Mouse (Mus musculus): ENCODE data around the gene Slit3.
A peak's percentile ranks its signal among the peaks of the same experiment; 100 is the strongest.

The Slit3 gene

GRCm38 (mm10) chr11:35125108-35125490 lies 4.1 kb downstream of the Slit3 start:
- peak; percentile 45 for DNase-seq

GRCm38 (mm10) chr11:35131740-35132139 lies 10.7 kb downstream of the Slit3 start:
- no peak for DNase-seq

- no peak for DNase-seq
Observed at GRCm38 (mm10) chr11:35136625-35137024, 15.6 kb downstream of the Slit3 start.

- no peak for DNase-seq
Observed at GRCm38 (mm10) chr11:35140092-35140491, 19.1 kb downstream of the Slit3 start.

- no peak for DNase-seq
Observed at GRCm38 (mm10) chr11:35142202-35142601, 21.2 kb downstream of the Slit3 start.

DNA sequence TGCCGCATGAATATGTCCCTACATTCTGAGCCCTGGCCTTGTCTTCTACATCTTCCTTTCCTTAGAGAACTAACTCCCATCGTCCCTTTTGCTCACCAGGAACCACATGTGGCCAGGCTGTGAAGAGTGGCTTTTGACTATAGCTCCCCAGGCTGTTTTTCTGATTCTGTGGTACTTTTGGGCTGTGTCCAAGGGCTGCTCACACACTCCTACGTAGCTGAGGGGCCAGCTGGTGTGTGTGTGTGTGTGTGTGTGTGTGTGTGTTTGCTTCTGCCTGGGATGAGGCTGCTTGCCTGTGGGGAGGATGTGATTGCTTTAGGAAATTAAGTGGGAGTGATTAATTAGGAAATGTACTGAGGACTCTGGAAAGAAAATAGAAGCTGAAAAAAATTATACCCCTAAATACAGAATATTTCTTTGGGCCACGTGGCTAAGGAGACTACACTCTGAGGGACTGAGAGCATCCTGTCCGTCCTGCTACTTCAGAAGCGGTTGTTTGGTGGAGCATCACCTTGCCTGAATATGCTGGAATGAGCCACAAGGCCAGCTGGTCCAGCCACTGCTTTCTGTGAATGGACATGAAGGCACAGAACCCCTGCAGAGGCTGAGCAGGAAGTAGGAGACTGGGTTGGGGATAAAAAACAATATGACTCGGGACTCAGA lies 21.8 kb downstream of the Slit3 start:
- DNase-seq = peak; percentile 16

DNA sequence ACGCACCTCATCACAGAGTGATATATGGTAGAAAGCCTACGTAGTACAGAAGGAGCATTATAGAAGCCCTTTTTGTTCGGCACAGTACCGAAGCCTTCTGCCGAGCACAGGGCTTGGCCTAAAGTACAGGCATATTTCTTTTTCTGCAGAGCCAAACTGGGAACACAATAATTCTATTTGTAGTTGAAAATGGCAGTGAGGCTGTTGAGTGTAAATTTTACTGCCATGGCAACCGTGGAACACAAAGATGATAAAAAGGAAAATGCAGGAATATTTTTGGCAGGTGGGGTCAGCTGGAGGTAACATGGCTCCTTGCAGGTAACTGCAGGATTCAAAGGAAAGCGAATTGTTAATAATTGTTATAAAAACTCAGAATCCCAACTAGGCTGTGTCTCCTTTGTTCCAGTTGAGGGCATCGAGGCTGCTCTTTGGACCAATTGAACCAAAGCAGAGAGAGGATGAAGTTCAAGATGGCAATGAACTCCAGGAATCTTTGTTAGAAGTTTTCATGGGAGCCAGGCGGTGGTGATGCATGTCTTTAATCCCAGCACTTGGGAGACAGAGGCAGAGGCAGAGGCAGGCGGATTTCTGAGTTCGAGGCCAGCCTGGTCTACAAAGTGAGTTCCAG lies 26.9 kb downstream of the Slit3 start:
- no peak for DNase-seq

- DNase-seq = no peak
Observed at GRCm38 (mm10) chr11:35151539-35151951, 30.5 kb downstream of the Slit3 start.

- no peak for DNase-seq
Observed at GRCm38 (mm10) chr11:35152875-35153274, 31.9 kb downstream of the Slit3 start.

DNA sequence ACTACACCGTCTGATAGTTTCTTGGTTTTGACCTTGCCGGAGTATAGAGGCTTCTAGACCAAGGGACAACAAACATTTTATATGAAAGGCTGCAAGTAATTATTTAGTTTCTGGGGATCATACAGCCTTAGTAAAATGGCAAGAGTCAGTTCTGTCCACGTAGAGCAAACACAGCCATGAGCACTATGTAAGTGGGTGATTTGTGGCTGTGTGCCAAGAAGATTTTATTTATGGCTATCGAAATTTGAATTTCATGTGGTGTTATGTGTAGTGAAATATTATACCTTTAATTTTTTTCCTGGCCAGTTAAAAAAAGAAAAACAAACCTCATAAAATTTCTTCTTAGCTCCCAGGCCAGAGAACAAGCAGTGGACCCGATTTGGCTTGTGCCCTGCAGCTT lies 33.4 kb downstream of the Slit3 start:
- no peak for DNase-seq

DNA sequence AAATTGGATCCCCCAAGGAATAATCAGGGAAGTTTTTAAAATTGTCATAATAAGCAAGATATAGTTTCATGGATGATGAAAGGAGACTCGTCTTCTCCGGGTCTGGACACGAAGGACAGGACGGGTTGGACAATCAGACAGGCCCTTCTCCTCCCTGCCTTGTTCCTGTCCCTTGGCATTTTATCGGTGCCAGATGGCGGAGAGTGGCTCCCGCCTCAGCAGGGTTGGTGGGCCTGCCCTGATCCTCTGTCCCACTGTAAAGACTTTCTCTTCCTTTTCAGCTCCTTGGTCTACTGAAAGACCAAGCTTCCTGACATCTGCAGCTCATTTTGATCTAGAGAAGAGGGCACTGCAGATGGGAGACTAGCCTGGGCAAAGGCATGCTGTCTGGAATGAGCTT lies 34.3 kb downstream of the Slit3 start:
- DNase-seq = no peak

- no peak for DNase-seq
Observed at GRCm38 (mm10) chr11:35156676-35157075, 35.7 kb downstream of the Slit3 start.

DNA sequence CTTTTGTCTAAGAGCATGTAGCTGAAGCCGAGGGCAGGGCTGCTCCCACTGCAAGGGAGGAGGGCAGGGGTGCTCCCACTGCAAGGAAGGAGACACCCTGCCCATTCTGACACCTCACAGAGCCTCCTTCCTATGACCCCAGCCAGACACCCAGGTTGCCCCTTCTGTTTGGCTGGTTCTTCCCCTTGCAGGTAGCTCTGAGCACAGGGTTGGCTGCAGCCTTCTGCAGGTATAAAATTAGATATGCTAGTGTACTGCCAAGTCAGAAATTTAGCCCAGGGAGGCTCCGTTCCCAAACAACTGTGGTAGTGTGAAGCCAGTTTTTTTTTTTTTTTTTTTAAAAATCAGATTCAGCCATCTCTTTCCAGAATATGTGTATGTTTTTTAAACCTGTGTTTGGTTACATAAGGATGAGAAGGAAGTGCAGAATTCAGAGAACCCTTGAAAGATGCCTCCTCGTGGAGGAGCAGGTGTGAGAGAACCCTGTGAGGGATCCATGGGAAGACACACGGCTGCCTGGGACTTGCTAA lies 39.7 kb downstream of the Slit3 start:
- DNase-seq = no peak

DNA sequence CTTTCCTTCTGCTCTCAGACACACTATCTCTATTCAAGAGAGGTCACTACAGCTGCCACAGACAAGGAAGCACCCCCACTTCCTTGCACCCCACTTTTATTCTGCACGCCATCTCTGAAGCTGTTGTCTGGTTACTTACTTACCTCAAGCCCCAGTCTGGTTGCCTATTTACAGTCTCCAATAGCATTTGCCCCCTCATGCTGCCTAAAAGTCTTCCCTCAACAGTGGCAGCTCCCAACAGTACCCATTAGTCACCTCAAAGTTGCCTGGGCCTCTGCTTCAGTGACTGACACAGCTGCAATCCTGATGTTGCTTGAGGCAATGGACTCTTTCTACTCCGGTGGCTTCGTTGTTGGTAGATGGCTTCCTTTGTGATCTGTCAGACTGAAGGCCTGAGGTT lies 42.4 kb downstream of the Slit3 start:
- no peak for DNase-seq

GRCm38 (mm10) chr11:35167176-35167575 lies 46.2 kb downstream of the Slit3 start:
- no peak for DNase-seq

DNA sequence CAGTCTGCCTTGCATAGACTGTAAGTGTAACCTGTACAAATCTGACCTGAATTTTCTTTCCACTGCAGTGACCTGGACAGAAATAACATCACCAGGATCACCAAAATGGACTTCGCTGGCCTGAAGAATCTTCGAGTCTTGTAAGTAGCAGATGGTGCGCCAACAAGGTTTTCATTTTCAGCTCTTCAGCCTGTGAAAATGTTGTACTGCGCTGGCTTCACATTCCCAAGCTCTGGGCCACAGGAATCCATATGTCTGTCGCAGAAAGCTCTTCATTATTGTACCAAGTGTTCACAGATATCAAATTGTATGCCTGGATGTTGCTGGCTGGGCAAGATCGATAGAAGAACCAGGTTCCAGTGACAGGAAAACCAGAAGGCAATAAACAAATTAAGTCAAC lies 50.5 kb downstream of the Slit3 start:
- no peak for DNase-seq

DNA sequence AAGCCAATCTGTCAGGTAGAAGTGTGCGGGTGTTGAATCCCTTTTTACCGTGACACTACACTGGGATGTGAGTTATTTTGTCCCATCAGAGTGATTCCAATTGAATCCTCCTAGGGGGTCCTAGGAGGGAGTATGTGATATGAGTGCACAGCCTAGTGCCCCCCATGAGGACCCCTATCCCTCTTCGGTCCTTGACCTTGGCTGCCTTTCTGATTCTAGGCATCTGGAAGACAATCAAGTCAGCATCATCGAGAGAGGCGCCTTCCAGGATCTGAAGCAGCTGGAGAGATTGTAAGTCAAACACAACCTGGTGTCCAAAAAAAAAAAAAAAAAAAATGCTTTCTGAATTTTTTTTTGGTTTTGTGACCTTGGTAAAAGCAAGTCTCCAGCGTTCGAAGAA lies 56.5 kb downstream of the Slit3 start:
- DNase-seq = peak; percentile 27

DNA sequence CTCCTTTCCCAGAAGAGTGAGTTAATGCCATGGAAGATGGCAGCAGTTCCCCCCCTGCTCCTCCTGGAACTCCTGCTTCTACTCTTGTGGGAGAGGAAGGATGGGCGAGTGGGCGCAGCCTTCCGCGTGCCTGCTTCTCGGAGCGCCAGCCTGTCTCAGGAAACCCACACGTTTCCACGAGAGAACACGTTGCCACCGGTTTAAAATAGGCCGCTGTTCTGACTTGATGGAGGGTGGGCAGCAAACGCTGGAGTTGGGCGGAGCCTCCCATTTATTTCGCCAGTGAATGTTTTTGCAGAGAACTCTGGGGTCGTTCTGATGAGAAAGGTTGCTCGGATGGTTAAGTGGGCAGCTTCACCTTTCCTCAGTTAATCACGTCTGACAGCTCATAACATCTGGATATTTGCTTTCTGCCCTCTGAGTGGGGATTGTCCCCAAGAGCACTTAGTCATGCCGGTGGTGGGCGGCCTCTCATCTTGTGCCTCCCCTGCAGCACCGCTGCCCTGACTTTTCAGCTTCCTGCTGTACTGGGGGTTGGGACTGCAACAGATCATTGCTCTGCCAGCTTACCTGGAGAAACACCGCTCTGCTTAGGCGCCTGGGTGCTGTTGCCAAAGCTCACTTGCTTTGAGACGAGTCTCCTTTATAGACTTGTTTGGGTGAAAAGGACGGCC lies 57.3 kb downstream of the Slit3 start:
- no peak for DNase-seq

GRCm38 (mm10) chr11:35179305-35179704 lies 58.3 kb downstream of the Slit3 start:
- DNase-seq = no peak

DNA sequence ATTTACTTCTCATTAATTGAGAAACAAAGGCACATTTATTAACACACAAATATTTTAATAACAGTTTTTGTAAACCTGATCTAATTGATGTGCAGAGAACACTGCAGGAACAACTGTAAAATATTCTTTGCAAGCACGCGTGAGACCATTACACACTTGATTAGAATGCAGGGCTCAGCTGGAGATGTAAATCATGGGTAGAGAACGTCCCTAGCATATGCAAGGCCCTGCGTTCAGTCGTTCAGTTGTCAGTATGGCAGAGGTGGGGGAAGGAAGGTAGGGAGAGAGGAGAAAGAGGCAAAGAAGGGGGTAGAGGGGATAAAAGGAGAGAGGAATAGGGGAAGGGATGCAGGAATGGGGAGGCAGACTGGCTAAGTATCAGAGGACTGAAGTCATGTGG lies 61.9 kb downstream of the Slit3 start:
- DNase-seq = no peak

GRCm38 (mm10) chr11:35194826-35195225 lies 73.8 kb downstream of the Slit3 start:
- DNase-seq = no peak

GRCm38 (mm10) chr11:35196777-35197176 lies 75.8 kb downstream of the Slit3 start:
- peak; percentile 70 for DNase-seq

- DNase-seq = no peak
Observed at GRCm38 (mm10) chr11:35198537-35199088, 77.6 kb downstream of the Slit3 start.

- DNase-seq = no peak
Observed at GRCm38 (mm10) chr11:35202332-35202731, 81.3 kb downstream of the Slit3 start.
